Mouse (Mus musculus) heart, postnatal 0 days (tissue): Measurements from ENCODE around the gene Prok1. TPM values are rescaled to one million over a fixed set of nuclear protein-coding genes. Genes with fewer than 3 reads are reported as not detected.

Experiments used
- ATAC-seq: fragments of 200-750 bp; cut with Nextera tagmentation; 2 replicates; pipeline ENCODE4 v1.8.0; 2017; ENCODE audit warnings: low read depth, moderate number of reproducible peaks, moderate library complexity; ENCODE audit not compliant: insufficient read depth
- DNase-seq: peaks from one replicate; pipeline ENCODE4 v3.0.0-alpha.2; 2016; ENCODE audit warnings: low spot score
- H3K27ac ChIP-seq: fragments of 300-500 bp; sonication (generic); 2 replicates; pipeline ENCODE4 v1.5.1; 2014; ENCODE audit warnings: low read depth, mild to moderate bottlenecking
- H3K27me3 ChIP-seq: fragments of 300-500 bp; sonication (generic); 2 replicates; pipeline ENCODE4 v1.6.1; 2014; ENCODE audit warnings: low read length, mixed read lengths; ENCODE audit not compliant: control insufficient read depth, insufficient read depth
- H3K36me3 ChIP-seq: fragments of 300-500 bp; sonication (generic); replicated peaks from 2 replicates; pipeline ENCODE4 v1.6.1; 2014; ENCODE audit warnings: low read length, mixed read lengths; ENCODE audit not compliant: control insufficient read depth, insufficient read depth
- H3K4me1 ChIP-seq: fragments of 300-500 bp; sonication (generic); 2 replicates; pipeline ENCODE4 v1.6.1; 2014; ENCODE audit warnings: antibody characterized with exemption; ENCODE audit not compliant: control insufficient read depth, insufficient read depth
- H3K4me2 ChIP-seq: fragments of 300-500 bp; sonication (generic); 2 replicates; pipeline ENCODE4 v1.6.1; 2014; ENCODE audit warnings: low read depth, mild to moderate bottlenecking, low read length, moderate library complexity
- H3K4me3 ChIP-seq: fragments of 300-500 bp; sonication (generic); 2 replicates; pipeline ENCODE4 v1.5.1; 2014; ENCODE audit warnings: low read depth, low read length
- H3K9ac ChIP-seq: fragments of 300-500 bp; sonication (generic); replicated peaks from 2 replicates; pipeline ENCODE4 v1.6.1; 2014; ENCODE audit warnings: low read depth, low read length, mixed read lengths
- H3K9me3 ChIP-seq: fragments of 300-500 bp; sonication (generic); replicated peaks from 2 replicates; pipeline ENCODE4 v1.6.1; 2016; ENCODE audit warnings: low read length; ENCODE audit not compliant: control insufficient read depth
- CTCF ChIP-seq: IDR thresholded peaks from 2 replicates; pipeline ENCODE4 v1.5.1; 2016; ENCODE audit warnings: antibody characterized with exemption, control low read depth, low read depth
- EP300 ChIP-seq: IDR thresholded peaks from 2 replicates; pipeline ENCODE4 v1.6.1; 2016; ENCODE audit warnings: antibody characterized with exemption, low read depth
- WGBS: fragments of 180-500 bp; shearing (Covaris S2); extraction: QIAGEN DNeasy Blood & Tissue Kit; methylation state at CpG from one replicate; pipeline ENCODE4 v1.1.7; 2014; 5-methylcytosine and 5-hydroxymethylcytosine counted together
- polyA plus RNA-seq: library from polyadenylated mRNA; unstranded; fragments of >200 nt; fragmentation: Nextera tagmentation; extraction: Ambion mirVana; gene quantifications from 2 replicates; pipeline ENCODE4 v1.2.1, GENCODE M21; 2015
- total RNA-seq: library from RNA; depleted of rRNA; stranded (reverse); fragments of >200 nt; gene quantifications from 2 replicates; pipeline ENCODE4 v1.2.3, GENCODE M21; 2014; ENCODE audit warnings: low replicate concordance

Gene Prok1
- total and polyA plus RNA-seq, 2 experiments from 2014 or later = not detected

DNA sequence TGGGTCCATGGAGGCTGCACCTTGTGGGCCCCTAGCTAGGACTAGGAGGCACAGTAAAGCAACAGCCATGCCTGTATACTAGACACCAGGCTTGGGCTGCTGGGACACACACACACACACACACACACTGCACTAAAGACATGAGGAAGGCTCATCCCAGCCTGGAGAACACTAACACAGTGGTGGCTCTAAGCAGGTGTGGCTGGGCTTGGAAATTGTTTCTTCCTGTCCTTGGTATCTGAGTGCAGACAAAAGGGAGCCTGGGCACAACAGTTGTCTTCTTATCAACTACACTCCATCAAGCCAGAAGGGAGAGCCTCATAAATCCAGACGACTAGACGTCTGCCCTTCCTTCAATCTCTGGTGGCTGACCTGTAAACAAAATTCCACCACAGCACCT, 10.8 kb upstream of the Prok1 start:
- DNase-seq (no peak), ATAC-seq (no peak)
- Histone ChIP-seq H3K36me3 (no peaks in the 10 kb centered on the region), H3K4me3 (no peak overlapping the region), H3K27me3 (no peaks in the 10 kb centered on the region), H3K4me2 (no peak overlapping the region), H3K4me1 (no peaks in the 10 kb centered on the region), H3K27ac (no peak overlapping the region), H3K9me3 (no peaks in the 10 kb centered on the region), H3K9ac (no peak overlapping the region)
- 33% methylated on average over 2 of the region's 2 CpGs for WGBS
- TF ChIP-seq EP300 (no peak), CTCF (no peak)

- H3K4me1 ChIP-seq = no peaks in the 10 kb centered on the region
- DNase-seq = no peak
- 44% methylated on average over 3 of the region's 3 CpGs for WGBS
- no peak overlapping the region for H3K27ac ChIP-seq
- no peak for ATAC-seq
- TF ChIP-seq CTCF = no peak
- no peak overlapping the region for H3K9ac ChIP-seq
- no peaks in the 10 kb centered on the region for H3K27me3 ChIP-seq
- H3K36me3 ChIP-seq = no peaks in the 10 kb centered on the region
- no peaks in the 10 kb centered on the region for H3K9me3 ChIP-seq
- H3K4me3 ChIP-seq = no peak overlapping the region
- no peak overlapping the region for H3K4me2 ChIP-seq
Observed at GRCm38 (mm10) chr3:107249042-107249441, 9.5 kb upstream of the Prok1 start.

- no peak overlapping the region for H3K4me2 ChIP-seq
- H3K9ac ChIP-seq = no peak overlapping the region
- no peaks in the 10 kb centered on the region for H3K36me3 ChIP-seq
- H3K4me3 ChIP-seq = no peak overlapping the region
- no peaks in the 10 kb centered on the region for H3K27me3 ChIP-seq
- ATAC-seq (no peak), DNase-seq (no peak)
- WGBS = 76% methylated on average over 6 of the region's 6 CpGs
- no peak overlapping the region for H3K27ac ChIP-seq
- no peaks in the 10 kb centered on the region for H3K4me1 ChIP-seq
- no peaks in the 10 kb centered on the region for H3K9me3 ChIP-seq
- TF ChIP-seq EP300 (no peak), CTCF (no peak)
Observed at GRCm38 (mm10) chr3:107246876-107247275, 7.4 kb upstream of the Prok1 start.

GRCm38 (mm10) chr3:107241389-107242094, 2.0 kb upstream of the Prok1 start:
- Histone ChIP-seq H3K4me3 (no peak overlapping the region), H3K36me3 (no peaks in the 10 kb centered on the region), H3K9me3 (no peaks in the 10 kb centered on the region), H3K4me1 (no peaks in the 10 kb centered on the region), H3K4me2 (no peak overlapping the region), H3K27me3 (0 out of 2 replicates have a peak, but pooled peaks cover 4% of the 10 kb centered on the region), H3K9ac (no peak overlapping the region), H3K27ac (no peak overlapping the region)
- TF ChIP-seq CTCF = no peak
- TF ChIP-seq EP300 = no peak
- DNase-seq (no peak), ATAC-seq (no peak)
- WGBS = 48% methylated on average over 14 of the region's 14 CpGs

DNA sequence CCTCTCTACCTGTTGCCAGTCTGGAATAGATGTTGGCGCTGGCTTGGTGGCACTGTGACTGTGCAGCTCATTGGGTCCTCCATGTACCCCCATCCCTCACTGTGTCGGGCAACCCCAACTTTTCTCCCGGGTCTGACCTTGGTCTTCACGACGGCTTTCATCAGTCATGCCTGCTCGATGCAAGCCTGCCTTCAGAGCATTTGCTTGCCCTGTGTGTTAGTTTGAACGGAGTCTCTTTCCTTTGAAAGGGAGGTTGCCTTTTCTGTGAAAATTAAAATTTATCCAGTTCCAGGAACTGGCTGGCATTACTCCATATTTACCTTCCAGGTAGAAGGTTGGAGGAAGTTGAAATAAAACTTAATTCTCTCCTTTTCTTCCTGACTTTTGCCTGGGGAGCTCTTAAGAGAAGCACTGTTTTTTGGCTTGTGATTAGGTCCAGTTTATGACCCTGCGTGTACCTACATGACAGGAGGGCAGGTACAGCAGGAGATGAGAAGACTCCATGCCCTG, 981 bp downstream of the Prok1 start:
- ATAC-seq (no peak), DNase-seq (no peak)
- H3K4me1 ChIP-seq = no peaks in the 10 kb centered on the region
- H3K4me2 ChIP-seq = no peak overlapping the region
- H3K27ac ChIP-seq = no peak overlapping the region
- no peak for TF ChIP-seq EP300
- no peak for TF ChIP-seq CTCF
- no peaks in the 10 kb centered on the region for H3K9me3 ChIP-seq
- H3K4me3 ChIP-seq = no peak overlapping the region
- WGBS = 84% methylated on average over 8 of the region's 8 CpGs
- 0 out of 2 replicates have a peak, but pooled peaks cover 4% of the 10 kb centered on the region for H3K27me3 ChIP-seq
- H3K36me3 ChIP-seq = no peaks in the 10 kb centered on the region
- no peak overlapping the region for H3K9ac ChIP-seq

- no peak for ATAC-seq
- no peaks in the 10 kb centered on the region for H3K9me3 ChIP-seq
- WGBS = 63% methylated on average over 2 of the region's 2 CpGs
- H3K4me2 ChIP-seq = no peak overlapping the region
- TF ChIP-seq CTCF = no peak
- no peak for TF ChIP-seq EP300
- no peak for DNase-seq
- H3K27ac ChIP-seq = no peak overlapping the region
- H3K4me1 ChIP-seq = no peaks in the 10 kb centered on the region
- H3K4me3 ChIP-seq = no peak overlapping the region
- no peaks in the 10 kb centered on the region for H3K36me3 ChIP-seq
- no peak overlapping the region for H3K9ac ChIP-seq
- H3K27me3 ChIP-seq = peaks cover 7% of the 10 kb centered on the region; the same call in 1 of the 2 replicates
Observed at GRCm38 (mm10) chr3:107238051-107238450, 1.5 kb downstream of the Prok1 start.
